Mouse (Mus musculus) left cerebral cortex, postnatal 4 days (tissue): ENCODE data around the gene Gtpbp3. TPM values are rescaled to one million over a fixed set of nuclear protein-coding genes. Genes with fewer than 3 reads are reported as not detected.

Experiments used
- DNase-seq: peaks from one replicate; pipeline ENCODE4 v3.0.0-alpha.2; 2022
- intact Hi-C: fragments of 180-260 bp; cut with DNase I; formaldehyde crosslinking; loops from one replicate; pipeline ENCODE4 v1.15.1; 2025
- total RNA-seq, 2 experiments: library from RNA; stranded (reverse); gene quantifications; 2 replicates each; pipeline ENCODE4 v1.2.3; 2021

The Gtpbp3 gene
- total RNA-seq, 2 experiments from 2014 or later = 23.0 to 24.1 TPM

GRCm38 (mm10) chr8:71469411-71469810 lies 18.5 kb upstream of the Gtpbp3 start:
- intact Hi-C loops = no loop called here
- peak; percentile 67 for DNase-seq

GRCm38 (mm10) chr8:71470146-71470912 lies 17.6 kb upstream of the Gtpbp3 start:
- DNase-seq = no peak
- intact Hi-C loops = no loop called here

DNA sequence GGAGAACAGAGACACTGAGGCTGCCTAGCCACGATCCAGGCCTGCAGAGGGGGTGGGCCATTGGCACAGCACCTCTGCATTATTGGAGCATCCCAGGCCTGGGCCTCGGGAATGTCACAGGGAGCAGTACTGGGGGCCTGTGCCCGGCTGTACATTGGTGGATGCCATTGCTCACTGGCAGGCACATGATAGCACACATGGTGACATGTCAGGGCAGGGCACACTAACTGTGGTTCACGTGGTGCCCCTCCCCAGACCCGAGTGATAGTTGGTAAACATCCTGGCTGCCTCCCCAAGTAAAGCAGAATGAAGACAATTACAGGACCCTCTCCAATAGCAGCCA lies 17.0 kb upstream of the Gtpbp3 start:
- intact Hi-C loops = no loop called here

DNA sequence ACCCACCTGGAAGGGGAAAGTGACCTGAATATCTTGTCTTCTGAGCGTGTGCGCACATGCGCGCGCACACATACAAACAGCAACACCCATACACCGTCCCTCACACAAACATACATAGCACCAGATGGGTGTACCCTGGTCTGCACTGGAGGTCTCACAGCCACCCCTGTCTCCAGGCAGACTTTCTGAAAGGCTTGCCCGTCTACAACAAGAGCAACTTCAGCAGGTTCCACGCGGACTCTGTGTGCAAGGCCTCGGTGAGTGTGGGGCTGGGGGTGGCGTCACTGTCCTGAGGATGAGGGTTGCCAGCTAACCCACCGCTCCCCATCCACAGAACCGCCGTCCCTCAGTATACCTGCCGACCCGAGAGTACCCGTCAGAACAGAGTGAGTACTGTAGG lies 16.0 kb upstream of the Gtpbp3 start:
- intact Hi-C loops = no loop called here

More for the DNA sequence above, 17.0 kb upstream of the Gtpbp3 start:
- DNase-seq = no peak

GRCm38 (mm10) chr8:71472601-71473386 lies 15.1 kb upstream of the Gtpbp3 start:
- intact Hi-C loops = no loop called here
- DNase-seq = no peak

More for the DNA sequence above, 16.0 kb upstream of the Gtpbp3 start:
- DNase-seq = no peak

- no peak for DNase-seq
- intact Hi-C loops = no loop called here
Measured at GRCm38 (mm10) chr8:71474344-71474743, 13.6 kb upstream of the Gtpbp3 start.

DNA sequence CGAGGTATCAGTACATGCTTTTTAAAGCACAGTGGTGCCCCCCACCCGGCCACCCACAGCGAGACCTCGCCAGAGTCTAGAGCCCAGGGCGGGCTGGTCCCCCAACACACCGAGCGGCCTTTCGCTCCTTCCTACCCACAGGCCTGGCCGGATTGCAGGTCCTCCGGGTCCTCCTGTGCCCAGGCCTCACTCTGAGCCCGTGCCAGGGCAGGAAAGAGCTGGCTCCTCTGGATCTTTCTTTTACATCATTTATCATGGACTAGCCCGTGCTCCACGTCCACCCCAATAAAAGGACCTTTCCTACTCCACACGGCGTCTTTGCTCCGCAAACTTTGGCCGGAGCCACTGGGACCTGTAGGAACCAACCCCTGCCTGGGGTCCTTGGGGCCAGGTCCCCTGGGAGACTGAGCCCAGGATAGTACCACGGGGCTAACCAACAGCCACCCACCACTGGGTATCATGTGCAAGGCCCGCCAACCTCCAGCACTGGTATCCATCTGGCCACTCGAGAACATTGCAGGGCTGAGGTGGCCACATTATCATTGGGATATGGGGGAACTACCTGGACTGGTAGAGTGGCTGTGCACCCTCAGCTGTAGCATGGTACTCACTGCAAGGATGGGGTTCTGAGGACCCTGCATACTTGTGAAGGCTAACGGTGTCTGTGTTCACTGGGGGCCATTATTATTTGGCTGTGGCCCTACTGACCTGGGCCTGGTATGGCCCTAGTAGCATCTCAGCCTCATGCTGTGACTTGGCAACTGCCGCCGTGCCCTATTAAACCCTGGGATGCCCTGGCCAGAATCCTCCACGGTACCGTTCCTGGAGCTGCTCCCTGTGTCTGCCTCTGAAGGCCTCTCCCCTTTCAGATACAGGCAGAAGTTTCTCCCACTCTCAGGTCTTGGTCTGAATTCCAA lies 12.9 kb upstream of the Gtpbp3 start:
- DNase-seq = no peak
- intact Hi-C loops = no loop called here

DNA sequence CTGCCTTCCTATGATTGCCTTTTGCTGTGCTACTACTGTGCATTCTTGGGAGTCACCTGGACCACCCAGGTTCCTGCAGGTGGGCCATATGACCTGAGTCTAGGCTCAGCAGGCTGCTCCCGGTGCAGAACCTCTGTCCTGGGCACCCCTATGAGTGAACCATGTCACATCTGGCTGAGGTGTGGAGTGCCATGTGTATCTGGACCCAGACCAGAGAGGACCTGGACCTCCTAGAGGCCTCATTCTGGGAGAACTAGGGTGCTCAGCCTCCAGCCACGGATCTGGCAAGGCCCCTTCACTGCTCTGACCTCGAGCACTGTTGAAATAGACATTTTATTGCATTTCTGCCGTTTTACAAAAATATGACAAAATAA lies 12.2 kb upstream of the Gtpbp3 start:
- no peak for DNase-seq
- intact Hi-C loops = no loop called here

DNA sequence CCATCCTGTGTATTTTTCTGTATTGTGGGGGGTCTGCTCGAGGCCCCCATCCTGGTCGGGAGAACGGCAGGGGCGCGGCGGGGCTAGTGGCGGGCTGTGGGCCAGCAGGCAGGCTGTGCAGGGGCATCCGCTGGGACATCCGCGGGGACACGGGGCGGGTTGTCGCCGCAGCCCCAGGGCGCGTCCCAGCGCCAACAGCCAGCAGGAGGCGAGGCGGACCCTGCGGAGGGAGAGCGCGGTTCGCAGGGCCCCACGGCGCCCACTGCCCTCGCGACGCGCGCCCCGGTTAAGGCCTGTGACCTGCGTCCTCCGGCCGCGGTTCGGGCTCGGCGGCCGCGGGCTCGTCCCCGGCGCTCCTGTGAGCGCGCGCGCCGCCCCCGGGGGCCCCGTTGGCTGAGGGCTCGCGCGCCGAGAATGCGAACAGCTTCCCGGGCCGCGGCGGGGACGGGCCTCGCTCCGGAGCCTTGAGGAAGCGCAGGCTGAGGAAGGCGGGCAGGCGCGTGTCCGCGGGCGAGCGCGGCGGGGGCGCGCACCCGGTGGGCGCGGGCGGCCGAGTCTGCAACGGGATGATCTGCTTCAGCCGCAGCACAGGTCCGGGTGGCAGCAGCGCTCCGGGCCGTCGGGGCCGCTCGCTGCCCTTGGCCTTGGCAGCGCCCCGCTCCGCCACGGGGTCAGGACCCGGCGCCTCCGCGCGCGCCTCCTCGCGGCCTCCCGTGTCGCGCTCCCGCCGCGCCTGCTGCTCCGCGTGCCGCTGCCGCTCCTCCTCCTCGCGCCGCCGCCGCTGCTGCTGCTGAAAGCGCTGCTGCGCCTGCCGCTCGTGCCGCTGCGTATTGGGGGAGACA lies 11.6 kb upstream of the Gtpbp3 start:
- DNase-seq = peak; percentile 89
- intact Hi-C loops = no loop called here

GRCm38 (mm10) chr8:71477196-71477845 lies 10.6 kb upstream of the Gtpbp3 start:
- peak; percentile 76 for DNase-seq
- intact Hi-C loops = no loop called here

GRCm38 (mm10) chr8:71478943-71479342 lies 9.0 kb upstream of the Gtpbp3 start:
- intact Hi-C loops = no loop called here
- DNase-seq = no peak

DNA sequence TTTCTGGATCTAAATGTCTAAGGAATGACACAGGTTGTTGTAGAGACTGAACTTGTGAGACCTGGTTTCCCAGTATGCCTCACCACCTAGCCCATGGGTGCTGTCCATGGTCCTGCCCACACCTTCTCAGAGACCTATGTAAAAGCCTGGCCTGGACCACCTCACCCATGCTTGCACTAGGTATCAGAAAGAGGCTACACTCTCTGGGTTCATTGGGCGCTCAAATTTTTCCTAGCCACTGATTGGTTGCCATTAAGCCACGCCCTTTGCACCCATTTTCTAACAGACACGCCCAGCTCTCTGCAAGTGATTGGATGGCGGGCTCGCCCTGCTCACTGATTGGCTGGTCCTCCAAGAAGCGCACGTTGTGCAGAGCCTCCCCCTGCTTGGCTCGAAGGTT lies 4.0 kb upstream of the Gtpbp3 start:
- intact Hi-C loops = no loop called here
- DNase-seq = no peak

DNA sequence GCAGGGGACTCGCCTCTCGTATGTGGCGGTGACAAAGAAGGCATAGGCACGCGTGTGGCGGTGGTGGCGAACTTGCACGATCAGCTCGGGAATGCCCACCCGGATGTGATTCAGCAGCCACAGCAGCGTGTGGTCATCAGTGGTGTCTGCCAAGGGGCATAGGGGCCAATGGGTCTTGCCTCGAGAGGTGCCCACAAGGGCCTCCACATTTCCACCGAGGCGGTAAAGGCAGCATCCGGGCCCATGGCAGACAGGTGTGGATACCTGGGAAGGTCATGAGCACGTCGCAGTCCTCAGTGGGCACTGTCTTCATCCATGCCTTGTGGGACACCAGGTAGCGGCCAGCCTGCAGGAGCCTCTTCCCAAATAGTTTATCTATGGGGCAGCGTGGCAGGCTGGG lies 3.2 kb upstream of the Gtpbp3 start:
- intact Hi-C loops = no loop called here

GRCm38 (mm10) chr8:71485142-71486135 lies 2.5 kb upstream of the Gtpbp3 start, which contains the start of gene Ano8:
TSS of gene Ano8 (minus strand) at chr8:71485963.
- intact Hi-C loops = no loop called here
- peak; percentile 90 for DNase-seq

More for the DNA sequence above, 3.2 kb upstream of the Gtpbp3 start:
- DNase-seq = no peak

- intact Hi-C loops = no loop called here
- no peak for DNase-seq
Measured at GRCm38 (mm10) chr8:71486136-71486529, 1.8 kb upstream of the Gtpbp3 start.

DNA sequence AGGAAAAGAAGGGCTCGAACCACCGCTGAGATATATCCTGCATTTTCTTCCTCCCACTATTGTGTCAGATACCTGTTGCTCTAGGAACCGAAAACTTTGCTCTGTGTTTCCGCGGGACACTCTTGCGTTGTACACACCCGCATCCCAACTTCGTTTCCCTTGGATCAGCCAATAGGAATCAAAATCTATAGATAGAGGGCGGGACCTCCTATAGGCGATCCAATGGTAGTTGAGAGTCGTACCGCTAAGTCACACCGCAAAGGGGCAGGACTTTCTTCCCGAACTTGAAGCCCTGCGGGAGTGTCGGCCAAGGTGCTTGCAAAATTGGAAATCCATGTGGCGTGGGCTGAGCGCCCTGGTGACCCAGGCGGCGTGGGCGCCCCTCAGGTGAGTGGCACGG lies 551 bp downstream of the Gtpbp3 start:
- intact Hi-C loops = no loop called here
- peak; percentile 81 for DNase-seq

DNA sequence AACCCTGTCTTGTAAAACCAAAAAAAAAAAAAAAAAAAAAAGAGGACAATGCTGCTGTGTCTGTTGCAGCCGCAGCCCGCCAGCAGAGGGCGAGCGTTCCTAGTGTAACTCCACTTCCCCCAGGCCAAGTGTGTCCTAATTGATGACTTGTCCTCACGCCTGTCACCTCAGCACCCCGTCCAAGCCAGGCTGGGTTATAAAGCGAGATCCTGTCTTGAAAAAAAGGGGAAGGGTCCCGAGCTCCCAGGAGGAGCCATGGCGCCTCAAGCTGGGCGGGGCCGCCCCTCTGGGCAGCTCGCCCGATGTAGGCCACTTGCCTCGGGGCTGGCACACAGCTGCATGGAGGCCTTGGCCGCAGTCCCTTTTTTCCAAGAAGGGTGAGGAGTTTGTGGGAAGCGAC lies 7.1 kb downstream of the Gtpbp3 start:
- intact Hi-C loops = no loop called here
- DNase-seq = peak; percentile 90

DNA sequence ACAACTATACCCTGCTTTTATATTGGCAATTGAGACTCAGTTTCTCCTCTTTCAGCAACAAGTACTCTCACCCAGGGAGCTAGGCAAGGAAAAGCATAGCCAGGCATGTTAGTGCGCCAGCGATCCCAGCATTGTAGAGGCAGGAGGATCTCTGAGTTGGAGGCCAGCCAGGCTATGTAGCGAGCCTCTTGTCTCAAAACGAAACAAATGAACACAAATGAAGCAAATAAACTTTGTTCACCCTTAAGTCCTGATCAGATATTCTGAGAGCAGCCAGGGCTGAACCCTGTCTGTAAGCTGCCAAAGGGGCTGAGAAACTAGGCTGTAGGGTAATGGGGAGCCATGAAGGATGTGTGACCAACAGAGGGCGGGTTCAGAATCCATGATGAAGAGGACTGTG lies 7.9 kb downstream of the Gtpbp3 start:
- DNase-seq = no peak
- intact Hi-C loops = no loop called here
